8 mouse cellular contexts compared by ENCODE assay signal in genomic region chr4:55294255-55294687, GRCm38 (mm10). TPM values are rescaled to one million over a fixed set of nuclear protein-coding genes. Genes with fewer than 3 reads are reported as not detected.
DNase-seq lines count a peak whose midpoint lies in the region; ATAC-seq and TF ChIP-seq lines count a peak whose summit lies in the region.

No protein-coding gene starts in this region.

- no peaks in the 10 kb centered on the region for H3K27me3 ChIP-seq in E14TG2a.4 (ENCODE audit: insufficient read depth, low read length)
- no peaks in the 10 kb centered on the region for H3K27me3 ChIP-seq in forebrain, embryonic 11.5 days (ENCODE audit: control insufficient read depth, insufficient read depth, low read length)
- no peaks in the 10 kb centered on the region for H3K27me3 ChIP-seq in hindbrain, postnatal 0 days (ENCODE audit: insufficient read depth, low read length)
- H3K27me3 ChIP-seq in liver, embryonic 14.5 days (ENCODE audit: control insufficient read depth, insufficient read depth, low read length) = no peaks in the 10 kb centered on the region

- H3K9ac ChIP-seq in forebrain, embryonic 11.5 days (ENCODE audit: low read length) = peak overlapping the region; percentile 58
- H3K9ac ChIP-seq in hindbrain, postnatal 0 days (replicated peaks; ENCODE audit: low read length) = peak overlapping the region; percentile 59
- H3K9ac ChIP-seq in liver, embryonic 14.5 days (replicated peaks) = no peak overlapping the region

- no peak for TF ChIP-seq CTCF in E14TG2a.4 (conservative IDR thresholded peaks at IDR 0.05; ENCODE audit: low read length)
- peak; percentile 32 for TF ChIP-seq CTCF in hindbrain, postnatal 0 days (IDR thresholded peaks at IDR 0.05; ENCODE audit: low read depth)
- no peak for TF ChIP-seq CTCF in liver, embryonic 14.5 days (IDR thresholded peaks at IDR 0.05; ENCODE audit: low read depth)

- no peaks in the 10 kb centered on the region for H3K36me3 ChIP-seq in E14TG2a.4 (ENCODE audit: insufficient read depth, low read length)
- no peaks in the 10 kb centered on the region for H3K36me3 ChIP-seq in forebrain, embryonic 11.5 days (ENCODE audit: control insufficient read depth, insufficient read depth, low read length)
- H3K36me3 ChIP-seq in hindbrain, postnatal 0 days (ENCODE audit: insufficient read depth, low read length) = no peaks in the 10 kb centered on the region
- no peaks in the 10 kb centered on the region for H3K36me3 ChIP-seq in liver, embryonic 14.5 days (replicated peaks; ENCODE audit: control insufficient read depth, insufficient read depth, low read depth)

- peaks cover 19% of the 10 kb centered on the region for H3K4me1 ChIP-seq in E14TG2a.4 (replicated peaks; ENCODE audit: low read depth, low read length)
- peaks cover 11% of the 10 kb centered on the region for H3K4me1 ChIP-seq in forebrain, embryonic 11.5 days (replicated peaks; ENCODE audit: control insufficient read depth, insufficient read depth, low read length)
- no peaks in the 10 kb centered on the region; the same call in 1 of the 2 replicates for H3K4me1 ChIP-seq in hindbrain, postnatal 0 days (ENCODE audit: insufficient read depth, low read length)
- peaks cover 4 to 8% of the 10 kb centered on the region in 2 experiments for H3K4me1 ChIP-seq in liver, embryonic 14.5 days (replicated peaks; ENCODE audit: control insufficient read depth in 2 of 2, insufficient read depth in 2 of 2, low read length in 1 of 2)

- ATAC-seq in cerebellum, adult (ENCODE audit: insufficient number of reproducible peaks, low FRiP score, low TSS enrichment) = no peak
- peak; percentile 94 for ATAC-seq in forebrain, embryonic 11.5 days (replicated peaks; ENCODE audit: low FRiP score)
- peak; percentile 94 for ATAC-seq in hindbrain, postnatal 0 days
- ATAC-seq in liver, embryonic 14.5 days (ENCODE audit: insufficient read depth) = no peak

- peak overlapping the region; percentile 65 for H3K27ac ChIP-seq in forebrain, embryonic 11.5 days (ENCODE audit: low read depth, low read length)
- H3K27ac ChIP-seq in hindbrain, postnatal 0 days = peak overlapping the region; percentile 86
- no peak overlapping the region for H3K27ac ChIP-seq in liver, embryonic 14.5 days

- H3K4me2 ChIP-seq in forebrain, embryonic 11.5 days (ENCODE audit: low read depth, low read length, severe bottlenecking) = peak overlapping the region; percentile 48
- peak overlapping the region; percentile 60 for H3K4me2 ChIP-seq in hindbrain, postnatal 0 days (ENCODE audit: low read depth, low read length)
- H3K4me2 ChIP-seq in liver, embryonic 14.5 days (ENCODE audit: low read depth) = peak overlapping the region; percentile 51

- peak overlapping the region; percentile 15; the same call in 1 of the 2 replicates for H3K4me3 ChIP-seq in E14TG2a.4 (replicated peaks; ENCODE audit: low read length)
- H3K4me3 ChIP-seq in forebrain, embryonic 11.5 days (ENCODE audit: low read depth, low read length) = peak overlapping the region; percentile 26
- peak overlapping the region; percentile 35 for H3K4me3 ChIP-seq in hindbrain, postnatal 0 days (ENCODE audit: low read length)
- peak overlapping the region in 1 of 2 experiments; percentile 12; a peak in 1 of 4 replicates for H3K4me3 ChIP-seq in liver, embryonic 14.5 days (ENCODE audit: insufficient read depth in 1 of 2, low read depth in 2 of 2, low read length in 2 of 2)

- DNase-seq in cerebellum, postnatal 10 days = peak; percentile 70 to 79
- DNase-seq in forebrain, embryonic 11.5 days (ENCODE audit: low spot score) = peak; percentile 91
- DNase-seq in hindbrain, postnatal 0 days (ENCODE audit: low spot score) = peak; percentile 89
- no peak for DNase-seq in liver, embryonic 14.5 days (ENCODE audit: low read depth in 3 of 3, low spot score in 3 of 3)
- DNase-seq in right cerebral cortex, postnatal 25 days = peak; percentile 24
- no peak for DNase-seq in kidney, postnatal 25 days

- peaks cover 13% of the 10 kb centered on the region; the same call in 1 of the 2 replicates for H3K9me3 ChIP-seq in E14TG2a.4 (ENCODE audit: low read length)
- H3K9me3 ChIP-seq in forebrain, embryonic 11.5 days (ENCODE audit: control insufficient read depth, low read length) = no peaks in the 10 kb centered on the region
- no peaks in the 10 kb centered on the region for H3K9me3 ChIP-seq in hindbrain, postnatal 0 days (ENCODE audit: low read length)
- H3K9me3 ChIP-seq in liver, embryonic 14.5 days (ENCODE audit: control insufficient read depth, low read length) = no peaks in the 10 kb centered on the region

- TF ChIP-seq EP300 in liver, embryonic 14.5 days (IDR thresholded peaks at IDR 0.05; ENCODE audit: low read depth) = no peak

- WGBS in forebrain, embryonic 11.5 days = under 1% methylated on average over 14 of the region's 14 CpGs
- WGBS in hindbrain, postnatal 0 days = 4% methylated on average over 14 of the region's 14 CpGs
- WGBS in liver, embryonic 14.5 days (ENCODE audit: insufficient replicate concordance) = 6% methylated on average over 14 of the region's 14 CpGs

RNA-seq across cellular contexts. Expression of gene Rad23b, which starts 55.6 kb away (rescaled TPM):
- polyA plus RNA-seq in forebrain, embryonic 11.5 days (2014; fragmentation: Nextera tagmentation; extraction: Ambion mirVana) = 83.4 and 96.6 TPM in 2 replicates
- 282 and 307 TPM in 2 replicates for total RNA-seq in hindbrain, postnatal 0 days (2014; rRNA removed)
- polyA plus RNA-seq in hindbrain, postnatal 0 days (2015; fragmentation: Nextera tagmentation; extraction: Ambion mirVana) = 86.5 and 97.4 TPM in 2 replicates
- 36.5 and 49.2 TPM in 2 replicates for polyA plus RNA-seq in liver, embryonic 14.5 days (2012; rRNA removed)
- 36.3 and 37.3 TPM in 2 replicates for polyA plus RNA-seq in liver, embryonic 14.5 days (2014; fragmentation: Nextera tagmentation; extraction: Ambion mirVana)

Comparison
In these comparisons a context has a peak if more than half of its experiments do, and no peak if none do; other contexts are left out.
1. DNase-seq: peak in cerebellum, postnatal 10 days (2 of 2), forebrain, embryonic 11.5 days (single experiment), hindbrain, postnatal 0 days (single experiment) and right cerebral cortex, postnatal 25 days (single experiment); none in liver, embryonic 14.5 days (0 of 3) and kidney, postnatal 25 days (0 of 2).
2. ATAC-seq: peak in forebrain, embryonic 11.5 days (single experiment) and hindbrain, postnatal 0 days (single experiment); none in cerebellum, adult (single experiment) and liver, embryonic 14.5 days (single experiment).
3. Peak in every context shown above with its lines, with median percentiles within 50 percentile points of each other: H3K4me2 ChIP-seq.